Mouse (Mus musculus) midbrain, embryonic 15.5 days (tissue): Measurements from ENCODE around the gene D430042O09Rik. TPM values are rescaled to one million over a fixed set of nuclear protein-coding genes. Genes with fewer than 3 reads are reported as not detected.

ENCODE experiments used
- ATAC-seq: fragments of 200-750 bp; cut with Nextera tagmentation; replicated peaks from 2 replicates; pipeline ENCODE4 v1.8.0; 2017; ENCODE audit warnings: moderate TSS enrichment
- H3K27ac ChIP-seq: fragments of 300-500 bp; sonication (generic); 2 replicates; pipeline ENCODE4 v1.5.1; 2015; ENCODE audit warnings: mild to moderate bottlenecking, inconsistent platforms
- H3K27me3 ChIP-seq: fragments of 300-500 bp; sonication (generic); replicated peaks from 2 replicates; pipeline ENCODE4 v1.6.1; 2015; ENCODE audit warnings: inconsistent platforms
- H3K36me3 ChIP-seq: fragments of 300-500 bp; sonication (generic); replicated peaks from 2 replicates; pipeline ENCODE4 v1.6.1; 2015; ENCODE audit warnings: inconsistent platforms
- H3K4me1 ChIP-seq: fragments of 300-500 bp; sonication (generic); 2 replicates; pipeline ENCODE4 v1.6.1; 2015; ENCODE audit warnings: inconsistent platforms
- H3K4me2 ChIP-seq: fragments of 300-500 bp; sonication (generic); 2 replicates; pipeline ENCODE4 v1.6.1; 2015; ENCODE audit warnings: inconsistent platforms, mild to moderate bottlenecking, moderate library complexity
- H3K4me3 ChIP-seq: fragments of 300-500 bp; sonication (generic); 2 replicates; pipeline ENCODE4 v1.5.1; 2015; ENCODE audit warnings: mild to moderate bottlenecking, inconsistent platforms
- H3K9ac ChIP-seq: fragments of 300-500 bp; sonication (generic); 2 replicates; pipeline ENCODE4 v1.6.1; 2015; ENCODE audit warnings: mild to moderate bottlenecking, inconsistent platforms
- H3K9me3 ChIP-seq: fragments of 300-500 bp; sonication (generic); 2 replicates; pipeline ENCODE4 v1.6.1; 2016; ENCODE audit warnings: inconsistent platforms
- WGBS: fragments of 180-500 bp; shearing (Covaris S2); methylation state at CpG from one replicate; pipeline ENCODE4 v1.1.7; 2015; ENCODE audit warnings: mixed read lengths; 5-methylcytosine and 5-hydroxymethylcytosine counted together
- polyA plus RNA-seq: library from polyadenylated mRNA; unstranded; fragments of >200 nt; fragmentation: Nextera tagmentation; extraction: Ambion mirVana; gene quantifications from 2 replicates; pipeline ENCODE4 v1.2.1, GENCODE M21; 2015

Gene D430042O09Rik
- polyA plus RNA-seq, 1 experiment from 2014 or later: 7.4 TPM

DNA sequence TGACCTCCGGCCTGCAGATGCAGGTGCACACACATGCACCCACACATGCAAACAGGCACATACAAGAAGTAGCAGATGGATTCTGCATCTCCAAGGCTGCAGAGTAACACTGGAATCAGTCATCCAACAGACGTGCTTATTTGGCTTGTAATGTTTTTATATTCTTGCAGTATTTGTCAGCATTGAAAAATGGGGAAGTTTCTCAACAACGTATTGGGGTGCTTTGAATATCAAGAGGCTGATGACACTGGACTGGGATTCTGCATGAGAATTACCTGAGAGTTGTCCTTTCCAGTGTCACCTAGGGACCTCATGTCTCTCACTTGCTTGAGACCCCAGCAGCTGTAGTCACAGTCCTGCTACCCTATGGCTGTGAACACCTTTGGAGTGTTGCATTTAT is 7.1 kb downstream of the D430042O09Rik start:
- Histone ChIP-seq H3K4me2 (no peak overlapping the region), H3K4me1 (0 out of 2 replicates have a peak, but pooled peaks cover 2% of the 10 kb centered on the region), H3K4me3 (no peak overlapping the region), H3K9me3 (no peaks in the 10 kb centered on the region), H3K27ac (no peak overlapping the region), H3K36me3 (no peaks in the 10 kb centered on the region), H3K9ac (no peak overlapping the region), H3K27me3 (no peaks in the 10 kb centered on the region)
- 94% methylated on average over 3 of the region's 3 CpGs for WGBS
- ATAC-seq: no peak

DNA sequence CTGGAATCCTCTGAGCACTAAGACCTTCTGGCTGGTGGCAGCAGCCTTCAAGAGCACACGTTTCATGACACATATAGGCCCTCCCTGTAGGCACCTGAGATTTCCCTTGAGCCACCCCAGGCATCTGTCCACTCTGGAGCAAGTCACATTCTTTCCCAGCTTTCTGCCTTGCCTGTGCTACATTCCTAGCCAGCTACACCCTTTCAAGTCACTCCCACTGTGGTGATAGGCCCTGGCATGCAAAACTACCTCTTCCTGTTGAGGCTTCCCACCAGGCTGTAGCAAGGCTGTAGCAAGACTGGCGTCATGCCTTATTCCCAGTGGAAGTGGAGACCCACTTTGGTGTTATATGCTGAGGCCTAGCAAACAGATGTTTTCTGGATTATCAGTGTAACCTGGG is 9.0 kb downstream of the D430042O09Rik start:
- Histone ChIP-seq H3K4me3 (no peak overlapping the region), H3K9ac (no peak overlapping the region), H3K36me3 (no peaks in the 10 kb centered on the region), H3K27ac (no peak overlapping the region), H3K4me2 (no peak overlapping the region), H3K9me3 (no peaks in the 10 kb centered on the region), H3K4me1 (no peaks in the 10 kb centered on the region; the same call in 1 of the 2 replicates), H3K27me3 (no peaks in the 10 kb centered on the region)
- WGBS: 72% methylated on average over 2 of the region's 2 CpGs
- no peak for ATAC-seq

DNA sequence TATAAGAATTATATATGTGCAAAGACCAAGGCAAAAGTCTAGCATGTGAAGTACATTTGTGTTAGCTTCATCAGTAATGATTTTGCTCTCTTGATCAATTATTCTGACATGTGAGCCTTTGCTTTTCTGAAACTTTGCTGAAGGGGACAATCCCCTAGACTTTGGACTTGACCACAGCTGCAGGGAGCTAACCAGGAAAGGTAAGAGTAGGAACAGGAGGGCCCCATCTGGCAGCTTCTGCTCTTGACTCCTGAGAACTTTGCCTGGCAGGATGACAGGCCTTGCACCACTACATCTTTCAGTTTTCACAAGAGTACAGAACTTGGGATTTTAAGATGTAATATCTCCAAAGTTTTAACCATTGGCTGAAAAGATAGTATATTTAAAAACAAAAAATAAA is 9.9 kb downstream of the D430042O09Rik start:
- Histone ChIP-seq H3K4me1 (no peaks in the 10 kb centered on the region; the same call in 1 of the 2 replicates), H3K9me3 (no peaks in the 10 kb centered on the region), H3K9ac (no peak overlapping the region), H3K4me3 (no peak overlapping the region), H3K36me3 (no peaks in the 10 kb centered on the region), H3K27me3 (no peaks in the 10 kb centered on the region), H3K27ac (no peak overlapping the region), H3K4me2 (no peak overlapping the region)
- no peak for ATAC-seq

DNA sequence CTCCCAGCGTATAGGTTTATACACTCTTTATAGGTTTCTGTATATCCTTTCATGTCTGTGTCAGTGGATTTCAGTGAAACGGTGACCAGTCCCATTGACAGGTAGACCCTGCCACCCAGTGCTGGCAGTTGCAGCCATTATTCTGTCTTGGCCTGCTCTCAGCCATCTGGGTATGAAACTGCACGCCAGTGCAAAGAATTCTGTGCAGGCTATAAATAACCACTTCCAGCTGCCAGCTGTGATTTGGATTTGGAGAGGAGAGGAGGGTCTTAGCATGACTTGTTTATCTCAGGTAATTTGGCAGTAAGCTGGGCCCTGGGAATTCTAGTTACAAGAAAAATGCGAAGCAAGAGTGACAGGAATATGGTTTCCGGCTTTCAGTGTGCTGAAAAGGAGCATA is 12.7 kb downstream of the D430042O09Rik start:
- H3K4me1 ChIP-seq: peaks cover 4% of the 10 kb centered on the region; the same call in 1 of the 2 replicates
- ATAC-seq: no peak
- H3K36me3 ChIP-seq: no peaks in the 10 kb centered on the region
- 80% methylated on average over 5 of the region's 5 CpGs for WGBS
- no peaks in the 10 kb centered on the region for H3K27me3 ChIP-seq
- H3K4me3 ChIP-seq: no peak overlapping the region
- no peak overlapping the region for H3K27ac ChIP-seq
- H3K9ac ChIP-seq: no peak overlapping the region
- H3K9me3 ChIP-seq: no peaks in the 10 kb centered on the region
- no peak overlapping the region for H3K4me2 ChIP-seq

DNA sequence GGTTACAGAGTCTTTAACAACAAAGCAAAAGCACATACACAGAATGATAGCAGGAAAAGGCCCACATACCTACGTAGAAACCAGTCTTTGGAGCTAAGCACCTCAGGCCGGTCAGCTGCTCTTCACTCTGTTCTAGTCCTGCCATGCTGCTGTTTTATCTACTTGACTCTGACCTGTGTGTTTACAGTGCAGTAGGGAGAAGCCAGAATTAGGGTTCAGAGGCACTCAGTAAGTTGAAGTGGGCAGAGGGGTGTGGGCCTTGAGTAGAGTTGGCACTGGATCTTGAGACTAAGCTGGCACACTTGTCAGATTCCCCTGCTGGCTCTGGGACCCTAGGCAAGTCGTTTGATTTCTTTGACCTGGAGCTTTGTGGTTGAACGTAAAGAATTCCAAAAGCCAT is 13.3 kb downstream of the D430042O09Rik start:
- H3K9me3 ChIP-seq: no peaks in the 10 kb centered on the region
- ATAC-seq: no peak
- H3K4me1 ChIP-seq: peaks cover 4% of the 10 kb centered on the region; the same call in 1 of the 2 replicates
- H3K9ac ChIP-seq: no peak overlapping the region
- 78% methylated on average over 4 of the region's 4 CpGs for WGBS
- no peaks in the 10 kb centered on the region for H3K36me3 ChIP-seq
- H3K27me3 ChIP-seq: no peaks in the 10 kb centered on the region
- no peak overlapping the region for H3K4me3 ChIP-seq
- no peak overlapping the region for H3K4me2 ChIP-seq
- H3K27ac ChIP-seq: no peak overlapping the region

DNA sequence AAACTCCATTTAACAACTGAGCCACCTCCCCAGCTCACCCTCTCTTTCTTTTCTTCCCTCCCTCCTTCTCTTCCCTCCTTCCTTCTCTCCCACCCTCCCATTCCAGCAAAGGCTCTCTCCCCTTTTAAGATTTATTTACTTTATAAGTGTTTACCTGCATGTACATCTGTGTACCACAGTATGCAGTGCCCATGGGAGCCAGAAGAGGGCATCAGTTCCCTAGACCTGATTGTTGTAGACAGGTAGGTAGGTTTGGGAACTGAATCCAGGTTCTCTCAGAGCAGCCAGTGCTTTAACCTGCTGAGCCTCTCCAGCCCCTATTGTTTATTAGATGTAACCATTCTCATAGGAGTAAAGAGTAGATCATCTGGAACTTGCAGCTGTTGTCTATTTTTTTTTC is 14.4 kb downstream of the D430042O09Rik start:
- Histone ChIP-seq H3K27ac (no peak overlapping the region), H3K4me2 (no peak overlapping the region), H3K36me3 (no peaks in the 10 kb centered on the region), H3K9me3 (no peaks in the 10 kb centered on the region), H3K27me3 (no peaks in the 10 kb centered on the region), H3K4me1 (peaks cover 4% of the 10 kb centered on the region; the same call in 1 of the 2 replicates), H3K4me3 (no peak overlapping the region), H3K9ac (no peak overlapping the region)
- ATAC-seq: no peak

DNA sequence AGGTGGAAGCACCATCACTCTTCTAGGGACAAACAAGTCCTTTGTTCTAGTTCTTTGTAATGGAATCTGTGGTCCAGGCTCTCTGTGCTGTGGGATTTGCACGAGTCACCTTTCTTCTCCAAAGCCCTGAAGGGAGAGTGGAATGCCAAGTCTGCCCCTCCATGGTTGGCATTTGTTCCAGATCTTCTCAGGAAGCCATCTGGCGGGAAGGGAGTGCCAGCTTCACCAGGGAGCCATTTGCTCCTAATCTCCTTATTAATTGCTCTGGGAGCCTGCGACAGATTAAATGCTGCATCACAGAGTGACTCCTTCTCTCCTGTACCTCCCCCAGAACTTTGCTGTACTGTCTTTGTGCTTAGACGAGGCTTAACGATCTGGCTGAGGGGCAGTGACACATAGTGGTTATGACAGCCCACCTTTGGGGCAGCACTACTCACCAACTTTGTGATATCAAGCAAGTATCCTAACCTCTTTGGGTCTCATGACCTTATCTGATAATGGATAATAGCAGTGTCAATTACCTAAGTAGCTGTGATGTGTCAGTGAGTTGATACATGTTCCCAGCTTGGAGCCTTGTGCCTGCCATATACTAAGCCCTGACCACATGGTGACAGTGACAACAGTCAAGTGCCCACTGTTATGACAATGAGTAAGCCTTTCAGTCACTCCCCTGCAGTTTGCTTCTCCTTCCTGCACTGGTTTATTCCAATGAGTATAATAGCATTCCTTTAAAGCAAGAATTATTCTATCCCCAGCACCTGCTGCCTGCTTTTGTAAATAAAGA is 15.7 kb downstream of the D430042O09Rik start:
- Histone ChIP-seq H3K4me3 (no peak overlapping the region), H3K4me2 (no peak overlapping the region), H3K36me3 (no peaks in the 10 kb centered on the region), H3K27ac (no peak overlapping the region), H3K27me3 (no peaks in the 10 kb centered on the region), H3K9me3 (no peaks in the 10 kb centered on the region), H3K9ac (no peak overlapping the region), H3K4me1 (peaks cover 4% of the 10 kb centered on the region; the same call in 1 of the 2 replicates)
- no peak for ATAC-seq
- 43% methylated on average over 5 of the region's 5 CpGs for WGBS

DNA sequence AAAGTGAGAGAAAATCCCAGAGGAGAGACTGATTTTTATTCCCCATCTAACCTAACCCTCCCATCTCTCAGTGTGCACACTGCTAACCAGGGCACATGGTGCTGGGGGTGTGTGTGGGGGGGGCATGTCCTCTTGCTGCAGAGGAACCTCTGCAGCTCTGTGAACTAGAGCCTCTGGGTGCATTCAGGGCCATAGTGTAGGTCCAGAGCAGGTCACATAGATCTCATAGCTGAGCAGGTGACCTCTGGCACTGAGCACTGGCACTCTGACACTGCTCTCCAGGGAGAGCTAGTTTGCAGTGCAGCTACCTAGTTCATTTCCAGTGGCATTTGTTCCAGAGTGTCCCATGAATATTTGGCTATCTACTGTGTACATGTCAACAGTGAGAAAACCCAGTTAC is 24.0 kb downstream of the D430042O09Rik start:
- no peak overlapping the region for H3K4me2 ChIP-seq
- no peak overlapping the region for H3K4me3 ChIP-seq
- ATAC-seq: no peak
- H3K9me3 ChIP-seq: no peaks in the 10 kb centered on the region
- H3K27ac ChIP-seq: no peak overlapping the region
- H3K36me3 ChIP-seq: no peaks in the 10 kb centered on the region
- no peaks in the 10 kb centered on the region for H3K27me3 ChIP-seq
- H3K9ac ChIP-seq: no peak overlapping the region
- H3K4me1 ChIP-seq: peaks cover 19% of the 10 kb centered on the region; the same call in 1 of the 2 replicates

DNA sequence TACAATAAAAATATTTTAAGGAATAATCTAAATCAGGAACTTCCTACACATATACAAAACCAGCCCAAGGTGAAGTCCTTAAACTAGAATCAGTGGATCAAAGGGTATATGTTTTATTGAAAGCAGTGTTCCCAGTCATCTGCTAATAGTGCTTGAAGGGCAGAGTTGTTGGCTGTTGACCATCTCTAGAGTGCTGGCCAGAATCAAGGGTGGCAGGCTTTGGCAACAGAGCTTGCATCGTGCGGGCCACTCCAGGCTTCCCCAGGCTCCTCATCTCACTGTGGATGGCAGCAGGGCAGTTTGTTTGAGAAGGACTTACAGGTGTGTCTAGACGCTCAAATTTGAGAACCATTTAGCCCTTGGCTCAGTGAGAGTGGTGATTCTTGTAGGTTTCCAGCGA is 26.1 kb downstream of the D430042O09Rik start:
- Histone ChIP-seq H3K9ac (no peak overlapping the region), H3K27me3 (no peaks in the 10 kb centered on the region), H3K4me3 (no peak overlapping the region), H3K36me3 (no peaks in the 10 kb centered on the region), H3K4me1 (peaks cover 19% of the 10 kb centered on the region; the same call in 1 of the 2 replicates), H3K4me2 (no peak overlapping the region), H3K27ac (no peak overlapping the region), H3K9me3 (no peaks in the 10 kb centered on the region)
- 94% methylated on average over 4 of the region's 4 CpGs for WGBS
- no peak for ATAC-seq

DNA sequence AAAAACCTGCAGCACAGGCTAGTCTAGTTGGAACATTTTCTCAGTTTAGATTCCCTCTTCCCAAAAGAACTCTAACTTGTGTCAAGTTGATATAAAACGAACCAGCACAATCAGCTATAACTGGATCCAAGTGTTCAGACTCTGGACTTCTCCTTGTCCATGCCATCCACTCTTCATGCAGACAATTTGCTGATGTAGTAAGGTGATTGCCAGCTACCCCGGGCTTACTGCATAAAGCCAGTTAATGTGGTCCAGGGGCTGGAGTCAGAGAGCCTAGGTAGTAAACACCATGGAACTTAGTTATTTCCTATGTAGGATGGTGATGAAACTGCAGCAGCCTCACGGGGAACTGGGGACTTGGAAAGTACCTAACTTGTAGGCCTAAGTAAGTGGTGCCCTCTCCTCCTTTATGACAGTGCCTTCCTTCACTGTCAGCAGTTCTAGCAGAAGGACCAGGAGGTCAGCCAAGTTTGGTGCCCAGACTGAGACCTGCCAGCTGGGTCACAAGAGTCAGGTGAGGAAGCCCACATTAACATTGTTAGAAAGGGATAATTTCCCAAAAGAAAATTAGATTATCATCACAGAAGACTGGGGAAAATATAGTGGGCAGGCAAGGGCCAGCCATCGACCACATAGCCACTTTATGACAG is 28.8 kb downstream of the D430042O09Rik start:
- Histone ChIP-seq H3K27me3 (no peaks in the 10 kb centered on the region), H3K27ac (no peak overlapping the region), H3K4me3 (no peak overlapping the region), H3K9ac (no peak overlapping the region), H3K4me1 (peaks cover 11% of the 10 kb centered on the region; the same call in 1 of the 2 replicates), H3K9me3 (no peaks in the 10 kb centered on the region), H3K36me3 (no peaks in the 10 kb centered on the region), H3K4me2 (no peak overlapping the region)
- no peak for ATAC-seq
- WGBS: 92% methylated on average over 4 of the region's 4 CpGs

DNA sequence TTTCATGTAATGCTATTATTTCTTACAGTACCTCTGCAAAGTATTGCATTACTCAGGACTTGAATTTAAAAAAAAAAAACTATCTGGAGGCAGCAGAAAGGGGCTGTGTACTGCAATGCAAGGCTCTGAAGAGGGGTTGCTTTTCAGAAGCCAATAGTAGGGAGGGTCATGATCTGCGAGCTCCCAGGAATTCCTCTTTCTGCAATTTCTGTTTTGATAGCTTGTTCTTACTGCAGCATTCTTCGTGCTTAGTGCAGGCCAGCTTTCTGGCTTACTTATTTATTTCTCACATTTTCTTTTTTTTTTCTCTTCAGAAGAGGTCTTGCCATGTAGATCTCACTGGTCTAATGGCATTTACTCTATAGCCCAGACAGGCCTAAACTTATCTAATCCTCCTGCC is 32.8 kb downstream of the D430042O09Rik start:
- Histone ChIP-seq H3K4me1 (0 out of 2 replicates have a peak, but pooled peaks cover 2% of the 10 kb centered on the region), H3K27me3 (no peaks in the 10 kb centered on the region), H3K9me3 (no peaks in the 10 kb centered on the region), H3K9ac (no peak overlapping the region), H3K4me2 (no peak overlapping the region), H3K4me3 (no peak overlapping the region), H3K27ac (no peak overlapping the region), H3K36me3 (no peaks in the 10 kb centered on the region)
- 92% methylated on average over 2 of the region's 2 CpGs for WGBS
- no peak for ATAC-seq

DNA sequence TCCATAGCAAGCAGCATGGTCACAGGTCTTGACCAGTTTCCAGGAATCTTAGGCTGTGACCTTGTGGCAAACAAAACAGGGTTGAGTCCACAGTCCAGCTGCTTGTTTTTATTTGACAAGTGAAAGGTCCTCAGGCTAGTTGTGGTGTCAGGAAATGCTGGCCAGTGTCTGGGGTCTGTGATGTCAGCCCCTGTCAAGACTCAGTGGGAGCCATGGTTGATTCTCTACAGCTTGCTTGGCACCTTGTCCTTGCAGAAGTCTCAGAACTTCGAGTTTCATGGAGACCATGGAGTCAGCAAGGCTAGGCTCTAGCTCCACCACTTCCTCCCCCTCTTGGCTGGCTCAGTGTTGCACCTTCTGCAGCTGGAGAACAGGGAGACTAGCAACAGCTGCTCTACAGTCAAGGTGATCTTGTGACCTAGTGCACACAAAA is 33.6 kb downstream of the D430042O09Rik start:
- Histone ChIP-seq H3K9me3 (no peaks in the 10 kb centered on the region), H3K9ac (no peak overlapping the region), H3K4me3 (no peak overlapping the region), H3K27ac (no peak overlapping the region), H3K4me1 (no peaks in the 10 kb centered on the region), H3K4me2 (no peak overlapping the region), H3K27me3 (no peaks in the 10 kb centered on the region), H3K36me3 (no peaks in the 10 kb centered on the region)
- WGBS: 50% methylated on average over 1 of the region's 1 CpGs
- ATAC-seq: no peak

DNA sequence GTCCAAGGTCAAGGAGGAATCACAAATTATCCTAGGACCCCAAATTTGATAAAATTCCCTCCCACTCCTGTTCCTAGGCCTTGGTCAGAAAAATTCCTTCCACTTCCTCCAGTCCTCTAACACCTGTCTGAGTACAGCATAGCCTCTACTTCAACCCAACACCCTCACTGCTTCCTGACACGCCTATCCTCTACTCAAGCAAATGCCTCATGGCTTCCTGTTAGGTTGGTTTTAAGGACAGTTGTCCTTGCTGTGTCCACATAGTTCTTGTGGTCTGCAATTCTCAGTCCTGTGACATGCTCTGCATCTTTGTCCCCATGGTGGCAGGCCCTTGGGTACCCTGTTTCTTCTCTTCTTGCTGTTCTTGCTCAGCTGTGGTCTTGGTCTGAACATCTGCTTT is 37.1 kb downstream of the D430042O09Rik start:
- Histone ChIP-seq H3K4me3 (no peak overlapping the region), H3K9me3 (no peaks in the 10 kb centered on the region), H3K27ac (no peak overlapping the region), H3K9ac (no peak overlapping the region), H3K27me3 (no peaks in the 10 kb centered on the region), H3K4me1 (no peaks in the 10 kb centered on the region), H3K36me3 (no peaks in the 10 kb centered on the region), H3K4me2 (no peak overlapping the region)
- ATAC-seq: no peak
- WGBS: 86% methylated on average over 1 of the region's 1 CpGs
